Mouse (Mus musculus) neural tube, postnatal 0 days (tissue): ENCODE results near the gene Ctf1. TPM values are rescaled to one million over a fixed set of nuclear protein-coding genes. Genes with fewer than 3 reads are reported as not detected.

ENCODE experiments used
- microRNA counts: library from miRNA; unstranded; fragments of <30 nt; microRNA quantifications from one replicate; lab custom pipeline; 2015
- microRNA-seq: library from miRNA; unstranded; fragments of <30 nt; microRNA quantifications from one replicate; pipeline ENCODE4, GENCODE M21; 2016
- polyA plus RNA-seq: library from polyadenylated mRNA; unstranded; fragments of >200 nt; fragmentation: Nextera tagmentation; extraction: Ambion mirVana; gene quantifications from 2 replicates; pipeline ENCODE4 v1.2.1, GENCODE M21; 2015

The Ctf1 gene
- 5.3 and 5.8 TPM in 2 replicates for polyA plus RNA-seq

GRCm38 (mm10) chr7:127712461-127713385 is at the start of gene Ctf1:
Ctf1 (plus strand) TSS chr7:127712736.

GRCm38 (mm10) chr7:127708207-127709078 is 4.1 kb upstream of the Ctf1 start, which contains the start of gene Bcl7c:
Bcl7c (minus strand) TSS chr7:127708933.

GRCm38 (mm10) chr7:127732066-127732465 is 19.5 kb downstream of the Ctf1 start, which contains the start of gene Ctf2:
Ctf2 (minus strand) TSS chr7:127732166.

GRCm38 (mm10) chr7:127744366-127745045 is 32.0 kb downstream of the Ctf1 start, which contains the start of gene Fbxl19:
Fbxl19 (plus strand) TSS chr7:127744543.

MicroRNAs within 50 kb of the gene (microRNA counts, 519-probe panel; counts per million panel counts)
- 40.5 counts per million for microRNA mmu-miR-762 (lab: Ali Mortazavi, UCI)

Small RNAs within 50 kb of the gene (microRNA-seq; reads per million reads assigned to microRNA genes)
- gene Mir762, result not detected

Other genes with a start within 250 kb of the Ctf1 start
- 11.1 and 12.2 TPM in 2 replicates for gene Fbrs, start 233.5 kb upstream of the Ctf1 start, polyA plus RNA-seq
- 33.7 and 40.4 TPM in 2 replicates for gene Srcap, start 200.8 kb upstream of the Ctf1 start, polyA plus RNA-seq
- gene Gm42715, start 193.2 kb upstream of the Ctf1 start, polyA plus RNA-seq, result 9.9 and 12.0 TPM in 2 replicates
- gene Tmem265, start 151.3 kb upstream of the Ctf1 start, polyA plus RNA-seq, result 4.3 and 4.5 TPM in 2 replicates
- gene Phkg2, start 139.4 kb upstream of the Ctf1 start, polyA plus RNA-seq, result 52.7 and 66.9 TPM in 2 replicates
- gene Ccdc189, start 124.1 kb upstream of the Ctf1 start, polyA plus RNA-seq, result 9.6 and 12.3 TPM in 2 replicates
- 26.0 and 28.3 TPM in 2 replicates for gene Rnf40, start 124.0 kb upstream of the Ctf1 start, polyA plus RNA-seq
- 11.1 and 11.4 TPM in 2 replicates for gene Zfp629, start 96.9 kb upstream of the Ctf1 start, polyA plus RNA-seq
- gene Bcl7c, start 3.8 kb upstream of the Ctf1 start, polyA plus RNA-seq, result 59.4 and 60.7 TPM in 2 replicates
- 0.08 TPM in 1 of 2 replicates, not detected in the other for gene Ctf2, start 19.4 kb downstream of the Ctf1 start, polyA plus RNA-seq
- gene Fbxl19, start 31.8 kb downstream of the Ctf1 start, polyA plus RNA-seq, result 7.4 and 8.8 TPM in 2 replicates
- gene Orai3, start 57.1 kb downstream of the Ctf1 start, polyA plus RNA-seq, result 13.2 and 13.7 TPM in 2 replicates
- gene Setd1a, start 63.9 kb downstream of the Ctf1 start, polyA plus RNA-seq, result 17.7 and 18.5 TPM in 2 replicates
- gene Gm49388, start 72.9 kb downstream of the Ctf1 start, polyA plus RNA-seq, result not detected in 2 replicates
- gene Hsd3b7, start 87.9 kb downstream of the Ctf1 start, polyA plus RNA-seq, result 12.2 and 12.5 TPM in 2 replicates
- gene Stx4a, start 111.6 kb downstream of the Ctf1 start, polyA plus RNA-seq, result 28.1 and 32.5 TPM in 2 replicates
- 78.8 and 97.1 TPM in 2 replicates for gene Stx1b, start 111.8 kb downstream of the Ctf1 start, polyA plus RNA-seq
- 3.8 and 4.5 TPM in 2 replicates for gene Zfp646, start 163.5 kb downstream of the Ctf1 start, polyA plus RNA-seq
- gene Zfp668, start 164.1 kb downstream of the Ctf1 start, polyA plus RNA-seq, result 21.9 and 22.7 TPM in 2 replicates
- 0.76 and 0.77 TPM in 2 replicates for gene Prss53, start 178.2 kb downstream of the Ctf1 start, polyA plus RNA-seq
- gene Gm21974, start 182.7 kb downstream of the Ctf1 start, polyA plus RNA-seq, result not detected in 2 replicates
- gene Vkorc1, start 182.9 kb downstream of the Ctf1 start, polyA plus RNA-seq, result 94.0 and 98.3 TPM in 2 replicates
- 59.5 and 62.2 TPM in 2 replicates for gene Bckdk, start 191.3 kb downstream of the Ctf1 start, polyA plus RNA-seq
- gene Kat8, start 199.8 kb downstream of the Ctf1 start, polyA plus RNA-seq, result 32.9 and 34.4 TPM in 2 replicates
- gene Prss8, start 217.4 kb downstream of the Ctf1 start, polyA plus RNA-seq, result 0.75 and 0.80 TPM in 2 replicates
- 18.5 and 19.6 TPM in 2 replicates for gene Prss36, start 234.0 kb downstream of the Ctf1 start, polyA plus RNA-seq